Mouse (Mus musculus) lung, postnatal 0 days (tissue): ENCODE data around the gene Fam169a.

Source experiments
- CTCF ChIP-seq: IDR thresholded peaks from 2 replicates; pipeline ENCODE4 v1.5.1; 2016; ENCODE audit warnings: antibody characterized with exemption, mild to moderate bottlenecking
- EP300 ChIP-seq: IDR thresholded peaks from 2 replicates; pipeline ENCODE4 v1.6.1; 2016; ENCODE audit warnings: antibody characterized with exemption, mild to moderate bottlenecking, control low read depth

DNA sequence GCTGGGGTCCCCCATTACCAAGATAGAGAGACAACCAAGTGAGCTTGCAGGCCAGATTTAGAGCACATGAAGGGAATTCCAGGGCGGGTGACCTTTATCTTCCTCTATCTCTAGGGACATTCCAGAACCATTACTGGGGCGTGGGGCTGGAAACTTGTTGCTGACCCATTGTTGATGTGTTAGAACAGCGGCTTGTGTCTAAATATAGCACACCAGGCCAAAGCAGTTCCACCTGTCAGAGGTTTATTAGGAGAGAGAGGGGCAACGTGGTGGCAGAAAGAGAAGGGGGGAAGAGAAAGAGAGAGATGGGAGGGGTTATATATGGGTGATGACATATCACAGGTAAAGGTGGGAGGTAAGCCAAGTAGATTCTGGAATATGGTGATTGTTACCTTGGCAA is 45.2 kb upstream of the Fam169a start:
- TF ChIP-seq CTCF (no peak), EP300 (no peak)
